Mouse (Mus musculus) left cerebral cortex, postnatal 14 days (tissue): Measurements from ENCODE around the gene Pxylp1. TPM values are rescaled to one million over a fixed set of nuclear protein-coding genes. Genes with fewer than 3 reads are reported as not detected.
A peak's percentile ranks its signal among the peaks of the same experiment; 100 is the strongest.

Source experiments
- DNase-seq, 2 experiments: peaks; one replicate each; pipeline ENCODE4 v3.0.0; 2021 to 2022; ENCODE audit warnings: low spot score in 2 of 2, mixed read lengths in 1 of 2
- intact Hi-C: fragments of 180-260 bp; cut with DNase I; formaldehyde crosslinking; loops from one replicate; pipeline ENCODE4 v1.15.1; 2025
- total RNA-seq, 2 experiments: library from RNA; stranded (reverse); gene quantifications; 2 replicates each; pipeline ENCODE4 v1.2.3; 2021

The Pxylp1 gene
- total RNA-seq, 2 experiments from 2014 or later, result 13.4 to 17.8 TPM

- DNase-seq, result no peak
- intact Hi-C loops, result no loop called here
Observed at GRCm38 (mm10) chr9:96893582-96893981, 1.1 kb upstream of the Pxylp1 start.

GRCm38 (mm10) chr9:96891341-96892330, 833 bp downstream of the Pxylp1 start:
- no peak for DNase-seq
- intact Hi-C loops, result no loop called here

- intact Hi-C loops, result no loop called here
- no peak for DNase-seq
Observed at GRCm38 (mm10) chr9:96890756-96891155, 1.7 kb downstream of the Pxylp1 start.

DNA sequence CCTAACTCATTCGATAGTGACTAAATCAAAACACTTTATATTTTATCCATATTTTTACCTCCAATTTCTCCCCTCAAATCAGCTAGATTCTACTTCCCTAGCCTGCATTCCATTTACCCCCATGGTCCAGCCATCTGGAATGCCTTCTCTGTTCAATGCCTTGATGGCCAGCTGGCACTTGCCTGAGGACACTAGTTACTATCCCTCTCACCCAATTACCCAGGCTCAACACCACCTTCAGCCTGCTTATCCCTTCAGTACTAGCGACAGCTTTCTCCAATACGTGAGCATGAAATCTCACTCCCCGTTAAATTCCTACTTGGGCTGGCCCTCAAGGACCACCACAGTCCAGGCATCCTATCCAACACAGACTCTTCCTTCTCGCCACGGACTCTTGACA, 2.2 kb downstream of the Pxylp1 start:
- DNase-seq, result no peak
- intact Hi-C loops, result no loop called here

DNA sequence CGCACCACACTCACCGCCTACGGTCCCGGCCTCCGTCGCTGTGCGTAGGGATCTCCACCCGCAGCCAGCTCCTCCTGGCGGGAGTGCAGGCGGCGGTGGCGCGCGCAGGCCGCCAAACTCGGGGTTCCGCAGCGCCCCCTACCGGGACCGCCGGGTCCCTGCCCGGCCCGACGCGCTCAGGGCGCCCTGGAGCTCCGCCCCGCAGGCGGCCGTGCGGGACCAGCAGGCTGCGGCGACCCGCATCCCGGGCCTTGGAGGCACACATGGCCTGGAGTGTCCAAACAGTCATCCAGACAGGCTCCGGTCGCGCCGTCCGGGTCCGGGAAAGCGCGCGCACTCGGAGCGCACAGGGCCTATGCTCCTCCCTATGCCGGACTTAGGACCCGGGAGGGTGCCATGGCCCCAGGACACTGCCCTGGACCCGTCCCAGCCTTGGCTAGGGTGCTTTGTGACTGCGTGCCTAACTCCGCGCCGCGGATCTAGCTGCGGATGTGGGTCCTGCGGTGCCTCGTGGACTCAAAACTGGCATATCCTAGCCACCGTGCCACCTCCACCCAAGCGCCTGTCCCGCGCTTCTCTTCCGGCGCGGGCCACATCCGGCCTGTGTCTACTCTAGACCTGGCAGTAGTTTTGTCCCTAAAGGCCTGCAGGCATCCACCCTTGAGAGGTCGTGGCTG, 3.0 kb downstream of the Pxylp1 start:
- peak; percentile 80 to 85 for DNase-seq
- intact Hi-C loops, result loop anchor here (1.0 kb wide), 1 partner anchor 50 kb away; no protein-coding TSS in a partner anchor

DNA sequence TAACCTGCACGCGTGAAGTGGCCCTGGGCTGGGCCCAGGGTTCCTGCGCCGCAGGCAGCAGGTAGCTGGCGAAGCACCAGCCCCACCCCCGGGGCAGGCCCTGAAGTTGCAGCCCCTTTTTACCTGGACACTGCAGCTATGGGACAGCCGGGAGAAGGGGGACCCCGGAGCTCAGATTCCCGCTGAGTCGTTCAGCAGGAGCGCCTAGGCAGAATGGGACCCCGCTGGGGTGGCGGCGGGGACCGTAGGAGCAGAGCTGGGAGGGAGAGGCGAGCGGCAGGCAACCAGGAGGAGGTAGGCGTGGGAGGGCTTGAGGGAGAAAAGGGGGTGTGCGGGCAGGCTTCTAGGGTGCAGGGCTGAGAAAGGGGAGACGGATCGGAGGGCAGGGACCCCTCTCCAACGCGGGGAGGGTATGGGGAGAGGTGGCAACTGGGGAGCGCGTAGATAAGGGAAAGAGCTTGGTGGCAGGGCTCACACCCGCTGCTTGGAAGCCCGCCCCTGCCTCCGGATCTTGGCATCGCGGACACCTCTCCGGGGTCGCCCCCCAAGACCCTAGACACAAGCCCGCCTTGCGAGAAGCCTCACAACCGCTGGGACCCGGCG, 3.6 kb downstream of the Pxylp1 start:
- intact Hi-C loops, result loop anchor here (1.0 kb wide), 1 partner anchor 50 kb away; no protein-coding TSS in a partner anchor
- DNase-seq, result peak in 1 of 2 experiments; percentile 20

DNA sequence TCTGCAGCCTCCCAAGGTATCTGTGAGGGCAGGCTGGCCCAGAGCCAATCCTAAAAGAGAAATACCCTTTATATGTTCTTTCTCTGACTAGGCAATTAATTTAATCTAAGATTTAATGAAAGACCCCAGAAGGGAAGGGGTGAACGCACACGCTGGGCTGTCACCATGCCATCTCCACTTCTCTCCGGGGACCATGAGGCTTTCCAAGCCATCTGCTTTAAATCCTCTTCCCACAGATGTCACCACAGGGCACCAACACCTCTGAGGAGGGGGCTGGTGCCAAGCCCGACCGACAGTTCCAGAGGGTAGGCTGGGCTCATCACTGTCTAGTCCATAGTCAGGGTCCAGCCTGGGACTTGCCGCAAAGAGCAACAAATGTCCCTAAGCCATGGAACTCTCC, 4.5 kb downstream of the Pxylp1 start:
- no peak for DNase-seq
- intact Hi-C loops, result no loop called here

GRCm38 (mm10) chr9:96887492-96887891, 5.0 kb downstream of the Pxylp1 start:
- DNase-seq, result no peak
- intact Hi-C loops, result no loop called here

- intact Hi-C loops, result no loop called here
- DNase-seq, result no peak
Observed at GRCm38 (mm10) chr9:96885781-96886180, 6.7 kb downstream of the Pxylp1 start.

GRCm38 (mm10) chr9:96882496-96883265, 9.8 kb downstream of the Pxylp1 start:
- intact Hi-C loops, result no loop called here
- no peak for DNase-seq

DNA sequence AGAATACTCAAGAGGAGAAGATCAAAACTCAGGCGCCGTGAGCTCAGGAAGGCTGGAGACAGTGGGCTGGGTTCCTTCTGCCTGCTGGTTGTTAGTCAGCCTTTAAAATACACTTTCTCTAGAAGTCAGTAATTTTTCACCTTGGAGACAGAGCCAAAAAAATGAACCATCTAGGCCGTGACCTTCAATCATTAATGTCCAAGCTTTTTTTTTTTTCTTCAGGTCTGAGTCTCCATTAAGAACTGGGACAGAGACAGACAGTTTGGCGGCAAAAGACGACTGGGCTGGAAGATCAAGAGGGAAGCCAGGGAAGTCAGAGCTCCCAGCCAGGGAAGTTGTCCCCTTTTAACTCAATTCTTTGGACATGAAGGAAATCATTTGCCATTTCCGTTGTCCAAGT, 10.6 kb downstream of the Pxylp1 start:
- intact Hi-C loops, result no loop called here
- no peak for DNase-seq

DNA sequence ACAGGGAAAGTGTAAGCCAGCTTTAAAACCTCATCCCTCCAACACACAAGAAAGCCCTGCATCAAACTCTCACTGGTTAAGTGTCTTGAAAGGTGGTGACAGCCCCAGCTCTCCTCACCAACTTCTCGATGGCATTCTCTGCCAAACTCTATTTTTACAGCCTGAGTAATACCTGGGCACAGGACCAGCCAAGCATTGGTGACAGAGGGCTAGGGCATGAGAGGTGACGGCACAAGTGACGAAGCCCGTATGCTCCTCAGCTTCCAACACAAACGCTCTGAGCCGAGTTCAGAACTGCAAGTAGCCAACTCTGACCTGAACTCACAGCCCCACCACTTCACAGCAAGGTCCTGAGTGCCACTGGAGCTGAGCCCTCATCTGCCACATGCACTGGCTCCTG, 13.4 kb downstream of the Pxylp1 start:
- intact Hi-C loops, result no loop called here
- no peak for DNase-seq

- intact Hi-C loops, result no loop called here
- no peak for DNase-seq
Observed at GRCm38 (mm10) chr9:96878464-96878863, 14.0 kb downstream of the Pxylp1 start.

DNA sequence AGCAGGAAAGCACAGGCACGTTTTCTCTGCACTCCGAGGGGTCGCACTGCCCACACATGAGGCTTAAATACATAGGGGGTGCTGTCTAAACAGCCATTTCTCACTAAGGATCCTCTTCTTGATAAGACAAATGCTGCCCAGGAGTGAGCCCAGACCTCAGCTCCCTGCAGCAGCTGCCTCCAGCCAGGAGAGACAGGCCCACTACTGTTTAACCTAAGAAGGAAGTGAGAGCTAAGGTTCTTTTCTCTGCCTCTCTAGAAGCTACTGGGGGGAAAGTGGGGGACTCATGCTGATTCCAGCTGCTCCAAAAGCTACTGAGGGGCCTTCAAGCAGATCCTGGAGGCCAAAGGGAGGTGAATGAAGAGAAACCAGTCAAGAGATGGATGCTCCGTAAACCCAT, 16.8 kb downstream of the Pxylp1 start:
- DNase-seq, result no peak
- intact Hi-C loops, result no loop called here

DNA sequence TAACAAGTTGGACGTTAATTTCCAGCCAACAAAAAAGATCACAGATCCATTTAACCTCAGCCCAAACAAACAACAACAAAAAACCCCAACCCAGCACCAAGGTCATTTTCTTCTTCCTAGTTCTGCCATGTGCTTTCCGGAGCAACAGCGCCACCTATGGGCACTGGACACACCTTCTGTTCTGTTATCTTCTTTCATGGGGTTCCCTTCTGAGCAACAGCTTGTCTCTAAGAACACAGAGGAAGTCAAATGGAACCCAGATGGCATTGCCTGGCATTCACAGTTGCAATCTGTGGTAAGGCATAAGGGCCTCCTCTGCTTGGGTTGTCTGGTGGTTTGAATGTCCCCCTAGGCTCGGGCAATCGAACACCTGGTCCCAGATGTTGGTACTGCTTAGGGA, 19.4 kb downstream of the Pxylp1 start:
- peak; percentile 63 to 72 for DNase-seq
- intact Hi-C loops, result loop anchor here (5.0 kb wide), 1 partner anchor 36 kb away; no protein-coding TSS in a partner anchor

GRCm38 (mm10) chr9:96870104-96870503, 22.4 kb downstream of the Pxylp1 start:
- intact Hi-C loops, result loop anchor here (5.0 kb wide), 1 partner anchor 33 kb away; no protein-coding TSS in a partner anchor

DNA sequence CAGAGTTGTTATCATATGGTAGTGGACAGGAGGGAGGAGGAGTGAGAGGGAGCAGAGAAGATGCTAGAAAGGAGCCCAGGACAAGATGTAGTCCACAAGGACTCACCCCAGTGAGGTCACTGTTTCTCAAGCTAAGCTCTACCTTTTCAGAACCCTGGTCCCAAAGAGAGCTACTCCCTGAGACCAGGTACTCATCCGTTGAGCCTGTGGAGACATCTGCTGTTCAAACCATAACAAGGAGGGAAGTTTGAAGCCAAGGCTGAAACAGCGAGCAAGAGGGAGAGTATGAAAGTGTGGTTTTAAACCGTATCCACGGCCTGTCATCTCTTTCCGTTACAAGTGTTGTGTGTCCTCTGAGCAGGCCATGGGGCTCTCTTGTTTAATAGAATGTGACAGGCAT, 22.9 kb downstream of the Pxylp1 start:
- no peak for DNase-seq
- intact Hi-C loops, result no loop called here

More at GRCm38 (mm10) chr9:96870104-96870503, 22.4 kb downstream of the Pxylp1 start:
- DNase-seq, result no peak

GRCm38 (mm10) chr9:96868546-96868945, 23.9 kb downstream of the Pxylp1 start:
- intact Hi-C loops, result no loop called here
- DNase-seq, result no peak

- DNase-seq, result no peak
- intact Hi-C loops, result no loop called here
Observed at GRCm38 (mm10) chr9:96867165-96867564, 25.3 kb downstream of the Pxylp1 start.
